Mouse (Mus musculus) liver, embryonic 14.5 days (tissue): Measurements from ENCODE around the gene Msantd2.

Source experiments
- CTCF ChIP-seq: IDR thresholded peaks from 2 replicates; pipeline ENCODE4 v1.5.1; 2016; ENCODE audit warnings: antibody characterized with exemption, low read depth, control low read depth
- EP300 ChIP-seq: IDR thresholded peaks from 2 replicates; pipeline ENCODE4 v1.6.1; 2016; ENCODE audit warnings: antibody characterized with exemption, low read depth

DNA sequence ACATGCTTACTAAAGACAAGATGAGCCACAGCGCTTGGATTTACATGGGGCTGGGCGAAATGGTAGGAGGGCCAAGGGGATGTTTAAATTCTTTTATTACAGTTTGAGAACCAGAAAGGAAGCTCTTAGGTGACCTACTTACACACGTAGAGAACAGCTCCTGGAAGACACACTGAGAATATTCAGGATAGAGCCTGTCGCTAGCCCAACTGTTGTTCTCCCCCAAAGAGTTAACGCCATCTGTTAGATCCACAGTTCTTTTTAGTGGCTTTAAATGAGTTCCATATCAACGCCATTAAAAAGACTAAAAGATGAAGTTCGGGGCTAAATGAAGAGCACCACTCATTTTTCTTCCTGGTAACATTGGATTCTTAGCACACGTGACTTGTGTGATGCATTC lies 29.9 kb downstream of the Msantd2 start:
- TF ChIP-seq CTCF, result no peak
- TF ChIP-seq EP300, result no peak
